Mouse (Mus musculus) CD4-positive helper T cell, adult 2 months (primary cell): Measurements from ENCODE around the gene Klhdc10.
"Not testable (repeated sequence)": the region's sequence is repeated elsewhere in the genome, so short reads cannot be mapped to it uniquely, and the experiment has no call there.

Experiments used
- DNase-seq: peaks from one replicate; pipeline ENCODE4 v3.0.0-alpha.2; 2012; ENCODE audit warnings: low read depth, missing footprints, low spot score

The Klhdc10 gene

GRCm38 (mm10) chr6:30401308-30402015 is at the start of gene Klhdc10:
TSS of gene Klhdc10 (plus strand) at chr6:30401868.
- peak; percentile 98 for DNase-seq

GRCm38 (mm10) chr6:30352762-30353161 is 48.9 kb upstream of the Klhdc10 start:
- DNase-seq, result peak; percentile 78

GRCm38 (mm10) chr6:30353661-30354060 is 48.0 kb upstream of the Klhdc10 start:
- no peak for DNase-seq

- peak; percentile 55 for DNase-seq
Observed at GRCm38 (mm10) chr6:30354760-30355159, 46.9 kb upstream of the Klhdc10 start.

- no peak for DNase-seq
Observed at GRCm38 (mm10) chr6:30355701-30356100, 46.0 kb upstream of the Klhdc10 start.

- DNase-seq, result peak; percentile 33
Observed at GRCm38 (mm10) chr6:30356161-30356560, 45.5 kb upstream of the Klhdc10 start.

- DNase-seq, result no peak
Observed at GRCm38 (mm10) chr6:30356680-30357079, 45.0 kb upstream of the Klhdc10 start.

- DNase-seq, result peak; percentile 84
Observed at GRCm38 (mm10) chr6:30357561-30358177, 44.0 kb upstream of the Klhdc10 start.

GRCm38 (mm10) chr6:30359762-30360509 is 41.7 kb upstream of the Klhdc10 start:
- DNase-seq, result no peak

- DNase-seq, result no peak
Observed at GRCm38 (mm10) chr6:30363808-30364207, 37.9 kb upstream of the Klhdc10 start.

- DNase-seq, result no peak
Observed at GRCm38 (mm10) chr6:30369291-30369690, 32.4 kb upstream of the Klhdc10 start.

- DNase-seq, result no peak
Observed at GRCm38 (mm10) chr6:30372627-30373369, 28.9 kb upstream of the Klhdc10 start.

GRCm38 (mm10) chr6:30374731-30375510 is 26.7 kb upstream of the Klhdc10 start:
- DNase-seq, result no peak

GRCm38 (mm10) chr6:30375791-30376190 is 25.9 kb upstream of the Klhdc10 start:
- no peak for DNase-seq

GRCm38 (mm10) chr6:30381116-30381515 is 20.6 kb upstream of the Klhdc10 start:
- no peak for DNase-seq

- DNase-seq, result not testable (repeated sequence)
Observed at GRCm38 (mm10) chr6:30390271-30390670, 11.4 kb upstream of the Klhdc10 start.

- DNase-seq, result peak; percentile 92
Observed at GRCm38 (mm10) chr6:30390714-30391697, 10.7 kb upstream of the Klhdc10 start, which contains the start of gene Zc3hc1. TSS of gene Zc3hc1 (minus strand) at chr6:30391028.

- DNase-seq, result no peak
Observed at GRCm38 (mm10) chr6:30391996-30392395, 9.7 kb upstream of the Klhdc10 start.

- DNase-seq, result no peak
Observed at GRCm38 (mm10) chr6:30400146-30400545, 1.5 kb upstream of the Klhdc10 start.

- DNase-seq, result peak; percentile 35
Observed at GRCm38 (mm10) chr6:30400716-30401115, 952 bp upstream of the Klhdc10 start.
